Comparison of ENCODE assay signal across 9 mouse cellular contexts in the genomic region with DNA sequence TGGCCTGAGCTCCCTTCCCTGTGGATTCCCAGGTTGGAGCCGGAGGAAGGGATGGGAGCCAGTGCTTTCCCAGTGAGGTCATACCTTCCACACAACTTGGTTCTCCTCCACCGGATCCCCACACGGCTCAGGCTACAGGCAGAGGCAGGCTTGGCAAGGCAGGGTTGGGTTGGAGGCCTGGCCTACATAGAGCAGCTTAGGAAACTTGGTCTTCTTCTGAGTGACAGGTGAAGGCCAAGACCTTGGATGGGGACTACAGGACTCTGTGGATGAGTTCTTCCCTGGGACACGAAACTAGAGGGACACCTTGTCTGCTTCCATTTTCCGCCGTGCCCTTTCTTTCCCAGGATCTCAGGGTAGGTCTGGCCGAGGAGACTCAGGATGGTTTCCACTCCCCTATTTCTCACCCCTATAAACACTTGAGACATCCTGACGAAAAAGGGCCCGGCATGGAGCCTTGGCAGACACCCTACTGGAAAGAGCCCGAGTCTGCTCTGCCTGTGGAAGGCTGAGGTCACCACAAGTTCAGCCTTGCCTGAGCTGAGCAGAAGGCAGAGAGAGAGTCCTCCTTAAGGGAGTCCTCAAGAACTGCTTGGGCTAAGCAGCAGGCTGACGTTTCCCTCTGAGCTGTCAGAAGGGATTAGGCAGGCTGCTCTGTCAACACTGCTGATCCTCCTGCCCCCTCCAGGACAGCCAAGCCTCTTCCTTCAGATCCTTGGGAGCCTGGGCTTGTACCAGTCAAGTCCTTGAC.
DNase-seq lines count a peak whose midpoint lies in the region; ATAC-seq and TF ChIP-seq lines count a peak whose summit lies in the region.
"Had no signal": no experiment of that assay in that cellular context is flagged by ENCODE, and none has a peak within 500 bp of the region (broad histone marks: within the 10 kb centered on the region; RNA-seq: fewer than 3 reads in every experiment).

No protein-coding gene starts in this region.

- H3K4me3 ChIP-seq in heart, embryonic 11.5 days (ENCODE audit: low read depth, low read length) = no peak overlapping the region
- H3K4me3 ChIP-seq in heart, embryonic 10.5 days = no peak overlapping the region
- H3K4me3 ChIP-seq in lung, embryonic 14.5 days (ENCODE audit: low read depth, low read length) = no peak overlapping the region
- no peak overlapping the region for H3K4me3 ChIP-seq in forebrain, embryonic 11.5 days (ENCODE audit: low read depth, low read length)
- no peak overlapping the region for H3K4me3 ChIP-seq in hindbrain, embryonic 14.5 days (replicated peaks; ENCODE audit: low read length)
- H3K4me3 ChIP-seq: myocyte had no signal

- no peaks in the 10 kb centered on the region; the same call in 1 of the 2 replicates for H3K27me3 ChIP-seq in heart, embryonic 11.5 days (ENCODE audit: control insufficient read depth, insufficient read depth, low read length)
- peaks cover 63% of the 10 kb centered on the region for H3K27me3 ChIP-seq in heart, embryonic 10.5 days (ENCODE audit: insufficient read depth, poor library complexity, severe bottlenecking)
- no peaks in the 10 kb centered on the region for H3K27me3 ChIP-seq in lung, embryonic 14.5 days (ENCODE audit: insufficient read depth, low read length)
- 0 out of 2 replicates have a peak, but pooled peaks cover 2% of the 10 kb centered on the region for H3K27me3 ChIP-seq in forebrain, embryonic 11.5 days (ENCODE audit: control insufficient read depth, insufficient read depth, low read length)
- no peaks in the 10 kb centered on the region for H3K27me3 ChIP-seq in hindbrain, embryonic 14.5 days (ENCODE audit: control insufficient read depth, insufficient read depth, low read length)

- H3K4me1 ChIP-seq in heart, embryonic 11.5 days (ENCODE audit: control insufficient read depth, insufficient read depth, low read length) = peaks cover 4% of the 10 kb centered on the region
- peaks cover 26% of the 10 kb centered on the region for H3K4me1 ChIP-seq in heart, embryonic 10.5 days
- peaks cover 48% of the 10 kb centered on the region for H3K4me1 ChIP-seq in lung, embryonic 14.5 days (ENCODE audit: insufficient read depth)
- peaks cover 5% of the 10 kb centered on the region; the same call in 1 of the 2 replicates for H3K4me1 ChIP-seq in forebrain, embryonic 11.5 days (replicated peaks; ENCODE audit: control insufficient read depth, insufficient read depth, low read length)
- peaks cover 15% of the 10 kb centered on the region for H3K4me1 ChIP-seq in hindbrain, embryonic 14.5 days (replicated peaks; ENCODE audit: control insufficient read depth, insufficient read depth, low read length)

- H3K9me3 ChIP-seq in heart, embryonic 11.5 days (replicated peaks; ENCODE audit: control insufficient read depth, low read length) = no peaks in the 10 kb centered on the region
- H3K9me3 ChIP-seq in heart, embryonic 10.5 days = no peaks in the 10 kb centered on the region
- no peaks in the 10 kb centered on the region for H3K9me3 ChIP-seq in lung, embryonic 14.5 days (ENCODE audit: low read depth, low read length)
- no peaks in the 10 kb centered on the region for H3K9me3 ChIP-seq in forebrain, embryonic 11.5 days (ENCODE audit: control insufficient read depth, low read length)
- no peaks in the 10 kb centered on the region for H3K9me3 ChIP-seq in hindbrain, embryonic 14.5 days (ENCODE audit: control insufficient read depth, low read length)

- ATAC-seq in heart, embryonic 11.5 days (replicated peaks; ENCODE audit: insufficient number of reproducible peaks, low FRiP score, low TSS enrichment) = no peak
- peak; percentile 77 for ATAC-seq in lung, embryonic 14.5 days (ENCODE audit: insufficient read depth)
- ATAC-seq in forebrain, embryonic 11.5 days (replicated peaks; ENCODE audit: low FRiP score) = no peak
- ATAC-seq in hindbrain, embryonic 14.5 days (ENCODE audit: low FRiP score) = no peak

- H3K27ac ChIP-seq in heart, embryonic 11.5 days (ENCODE audit: low read depth, low read length) = no peak overlapping the region
- peak overlapping the region; percentile 16; the same call in 1 of the 2 replicates for H3K27ac ChIP-seq in heart, embryonic 10.5 days
- peak overlapping the region; percentile 63; the same call in 1 of the 2 replicates for H3K27ac ChIP-seq in lung, embryonic 14.5 days (ENCODE audit: low read depth)
- H3K27ac ChIP-seq in forebrain, embryonic 11.5 days (ENCODE audit: low read depth, low read length) = no peak overlapping the region
- no peak overlapping the region for H3K27ac ChIP-seq in hindbrain, embryonic 14.5 days

- no peak overlapping the region for H3K9ac ChIP-seq in heart, embryonic 11.5 days (ENCODE audit: low read depth, low read length)
- no peak overlapping the region for H3K9ac ChIP-seq in lung, embryonic 14.5 days
- no peak overlapping the region for H3K9ac ChIP-seq in forebrain, embryonic 11.5 days (ENCODE audit: low read length)
- H3K9ac ChIP-seq in hindbrain, embryonic 14.5 days = no peak overlapping the region

- no peaks in the 10 kb centered on the region for H3K36me3 ChIP-seq in heart, embryonic 11.5 days (ENCODE audit: control insufficient read depth, insufficient read depth, low read length)
- H3K36me3 ChIP-seq in heart, embryonic 10.5 days = no peaks in the 10 kb centered on the region
- no peaks in the 10 kb centered on the region for H3K36me3 ChIP-seq in lung, embryonic 14.5 days (ENCODE audit: insufficient read depth)
- no peaks in the 10 kb centered on the region for H3K36me3 ChIP-seq in forebrain, embryonic 11.5 days (ENCODE audit: control insufficient read depth, insufficient read depth, low read length)
- no peaks in the 10 kb centered on the region for H3K36me3 ChIP-seq in hindbrain, embryonic 14.5 days (replicated peaks; ENCODE audit: control insufficient read depth, insufficient read depth)

- 43% methylated on average over 11 of the region's 11 CpGs for WGBS in heart, embryonic 11.5 days (ENCODE audit: insufficient replicate concordance)
- 44% methylated on average over 11 of the region's 11 CpGs for WGBS in heart, embryonic 10.5 days
- WGBS in lung, embryonic 14.5 days = 25% methylated on average over 11 of the region's 11 CpGs
- 69% methylated on average over 11 of the region's 11 CpGs for WGBS in forebrain, embryonic 11.5 days
- WGBS in hindbrain, embryonic 14.5 days = 73% methylated on average over 11 of the region's 11 CpGs

- no peak; the same call in 1 of the 2 replicates for TF ChIP-seq CTCF in lung, embryonic 14.5 days (IDR thresholded peaks at IDR 0.05; ENCODE audit: low read depth)

- H3K4me2 ChIP-seq in heart, embryonic 11.5 days = no peak overlapping the region
- peak overlapping the region; percentile 1; the same call in 1 of the 2 replicates for H3K4me2 ChIP-seq in lung, embryonic 14.5 days
- H3K4me2 ChIP-seq in forebrain, embryonic 11.5 days (ENCODE audit: low read depth, low read length, severe bottlenecking) = no peak overlapping the region
- no peak overlapping the region for H3K4me2 ChIP-seq in hindbrain, embryonic 14.5 days (replicated peaks)

- peak; percentile 98 for DNase-seq in heart, adult 11 months
- peak; percentile 71 for DNase-seq in adrenal gland, postnatal 14 days
- DNase-seq in heart, embryonic 10.5 days (ENCODE audit: low spot score) = no peak
- DNase-seq in lung, embryonic 14.5 days = peak; percentile 86
- DNase-seq in forebrain, embryonic 11.5 days (ENCODE audit: low spot score) = no peak
- no peak for DNase-seq in layer of hippocampus, adult 8-10 months (ENCODE audit: low spot score in 2 of 2)
- DNase-seq in hindbrain, embryonic 14.5 days (ENCODE audit: low spot score) = no peak

Comparison
In these comparisons a context has a peak if more than half of its experiments do, and no peak if none do; other contexts are left out.
1. DNase-seq: peak in heart, adult 11 months (single experiment), adrenal gland, postnatal 14 days (single experiment) and lung, embryonic 14.5 days (single experiment); none in heart, embryonic 10.5 days (single experiment), forebrain, embryonic 11.5 days (single experiment), layer of hippocampus, adult 8-10 months (0 of 2) and hindbrain, embryonic 14.5 days (single experiment).
2. H3K27ac ChIP-seq: peak in heart, embryonic 10.5 days (single experiment) and lung, embryonic 14.5 days (single experiment); none in heart, embryonic 11.5 days (single experiment), forebrain, embryonic 11.5 days (single experiment) and hindbrain, embryonic 14.5 days (single experiment).